Mouse (Mus musculus): ENCODE data around the gene Lmx1b. TPM values are rescaled to one million over a fixed set of nuclear protein-coding genes. Genes with fewer than 3 reads are reported as not detected.

Lmx1b gene
- total RNA-seq (2014; fragmentation: Nextera tagmentation) (not detected in 2 replicates), total RNA-seq (2017) (not detected in 2 replicates)

DNA sequence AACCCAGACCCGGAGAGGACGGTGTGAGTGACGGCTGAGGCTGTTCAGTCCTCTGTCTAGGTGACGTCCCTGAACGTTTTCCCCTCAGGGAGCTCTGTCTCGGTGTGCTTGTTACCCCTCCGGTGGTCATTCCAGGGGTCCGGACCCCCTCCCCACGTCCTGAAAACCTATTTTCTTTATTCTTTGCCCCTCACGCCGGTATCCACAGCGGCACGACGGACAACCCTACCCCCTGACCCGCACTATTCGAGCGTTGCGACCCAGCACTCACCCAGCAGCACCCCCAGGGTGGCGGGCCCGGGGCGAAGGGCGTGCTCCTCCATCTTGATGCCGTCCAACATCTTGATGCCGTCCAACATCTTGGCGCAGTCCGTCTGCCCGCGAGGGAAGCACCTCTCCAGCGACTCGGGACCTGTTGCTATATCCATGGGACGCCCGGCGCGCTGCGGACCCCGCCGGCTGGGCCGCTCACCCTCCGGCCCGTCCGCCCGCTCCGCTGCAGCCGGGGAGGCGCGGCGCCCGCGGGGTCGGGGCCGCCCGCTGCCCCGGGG is at the start of gene Lmx1b:
TSS of gene Lmx1b (minus strand) at position 341 of the 551 bp plus-strand sequence.
- no peak for ATAC-seq (replicated peaks; ENCODE audit: low FRiP score, low TSS enrichment, poor library complexity, severe bottlenecking)

DNA sequence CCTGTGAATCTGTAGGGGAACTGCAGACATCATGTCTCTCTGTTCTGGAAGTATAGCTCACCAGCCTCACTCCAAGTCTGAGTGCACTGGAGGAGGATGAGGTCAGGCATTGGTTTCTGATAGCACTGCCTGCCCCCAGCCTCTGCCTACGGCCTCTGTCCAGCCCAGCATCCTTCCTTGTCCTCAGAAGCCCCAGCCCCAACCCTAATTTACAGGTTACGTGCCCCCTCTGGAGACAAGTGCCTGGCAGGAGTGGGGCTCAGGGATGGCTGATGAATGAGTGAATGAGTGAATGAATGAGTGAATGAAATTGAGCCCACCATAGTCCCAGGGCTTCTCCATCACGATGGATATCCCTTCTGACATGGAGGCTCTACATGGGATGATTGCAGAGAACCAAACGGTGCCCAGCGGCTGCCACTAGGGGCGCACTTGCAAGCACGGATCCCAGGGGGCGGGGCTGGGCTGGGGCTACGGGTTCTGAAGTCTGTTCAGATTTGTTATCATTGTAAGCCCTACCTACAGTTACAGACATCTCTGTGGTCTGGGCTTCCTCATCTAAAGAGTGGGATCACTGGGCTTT is 49.7 kb upstream of the Lmx1b start:
- peak; percentile 73; the same call in 1 of the 2 replicates for ATAC-seq (replicated peaks; ENCODE audit: low FRiP score, low TSS enrichment, poor library complexity, severe bottlenecking)

DNA sequence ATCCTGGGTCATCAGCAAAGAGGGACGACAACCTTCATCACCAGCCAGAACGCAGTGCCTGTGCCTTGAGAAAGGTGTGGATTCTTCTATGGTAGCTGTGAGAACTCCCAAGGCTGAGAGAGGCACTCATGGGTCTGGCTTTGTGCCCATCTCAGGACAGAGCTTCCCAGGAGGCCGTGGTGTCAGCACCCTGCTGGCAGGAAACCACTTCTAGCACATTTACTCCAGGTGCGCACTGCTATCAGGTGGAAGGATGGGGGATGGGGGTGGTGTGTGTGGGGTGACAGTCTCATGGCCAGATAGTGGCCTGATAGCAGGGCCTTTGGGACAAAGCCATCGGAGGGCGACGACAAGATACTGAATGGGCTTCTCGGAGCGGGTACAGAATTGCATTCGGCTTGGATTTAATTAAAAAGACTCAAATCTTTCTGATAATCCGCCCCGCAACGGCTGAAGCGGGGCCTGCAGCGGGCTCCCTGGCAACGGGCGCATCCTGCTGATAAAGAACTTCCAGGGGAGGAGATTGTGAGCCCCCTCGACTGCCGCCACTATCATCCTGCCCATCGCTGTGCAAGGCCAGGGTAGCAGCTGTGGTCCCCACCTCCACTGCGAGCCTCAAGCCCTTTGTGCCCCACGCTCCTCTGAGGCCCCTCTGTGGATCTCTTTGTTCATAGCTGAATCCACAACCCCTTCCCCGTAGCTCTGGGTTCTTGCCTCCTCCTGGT is 49.0 kb upstream of the Lmx1b start:
- ATAC-seq (replicated peaks; ENCODE audit: low FRiP score, low TSS enrichment, poor library complexity, severe bottlenecking), result no peak

DNA sequence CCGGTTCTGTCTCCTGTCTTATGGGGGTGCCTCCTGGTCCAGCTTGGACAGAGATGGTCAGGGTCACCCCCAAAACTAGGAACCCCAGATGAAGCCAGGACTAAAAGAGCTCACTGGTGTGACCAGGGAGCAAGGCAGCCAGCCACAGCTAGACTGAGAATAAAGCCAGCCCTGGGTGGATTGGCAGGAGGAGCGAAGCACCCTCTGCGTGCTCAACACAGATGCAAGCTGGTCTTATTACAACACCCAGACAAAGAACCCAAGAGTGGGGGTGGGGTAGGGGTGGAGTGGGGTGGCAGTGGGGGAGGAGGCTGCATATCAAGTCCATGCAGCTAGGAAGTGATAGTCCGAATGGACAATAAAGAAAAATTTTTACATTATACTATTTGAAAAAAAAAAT is 43.3 kb upstream of the Lmx1b start:
- no peak for ATAC-seq (replicated peaks; ENCODE audit: low FRiP score, low TSS enrichment, poor library complexity, severe bottlenecking)

DNA sequence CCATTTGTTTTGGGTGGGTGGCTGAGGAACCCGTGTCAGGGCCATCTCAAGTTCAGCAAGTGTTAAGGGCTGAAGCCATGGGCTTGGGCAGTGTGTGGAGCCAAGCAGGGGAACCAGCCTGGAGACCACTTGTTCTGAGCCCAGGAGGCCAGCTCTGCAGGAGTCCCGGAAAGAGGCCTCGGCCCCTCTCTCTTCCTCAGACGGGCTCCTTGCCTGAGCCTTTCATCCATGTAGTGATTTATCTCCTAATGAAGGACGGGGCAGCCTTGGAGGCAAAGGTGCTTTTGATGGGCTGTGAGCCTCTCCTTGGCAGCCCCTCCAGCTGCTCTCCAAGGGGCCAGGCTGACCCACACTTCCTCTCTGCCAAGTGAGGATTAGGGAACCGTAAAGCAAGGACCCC is 42.8 kb upstream of the Lmx1b start:
- ATAC-seq (replicated peaks; ENCODE audit: low FRiP score, low TSS enrichment, poor library complexity, severe bottlenecking), result no peak

DNA sequence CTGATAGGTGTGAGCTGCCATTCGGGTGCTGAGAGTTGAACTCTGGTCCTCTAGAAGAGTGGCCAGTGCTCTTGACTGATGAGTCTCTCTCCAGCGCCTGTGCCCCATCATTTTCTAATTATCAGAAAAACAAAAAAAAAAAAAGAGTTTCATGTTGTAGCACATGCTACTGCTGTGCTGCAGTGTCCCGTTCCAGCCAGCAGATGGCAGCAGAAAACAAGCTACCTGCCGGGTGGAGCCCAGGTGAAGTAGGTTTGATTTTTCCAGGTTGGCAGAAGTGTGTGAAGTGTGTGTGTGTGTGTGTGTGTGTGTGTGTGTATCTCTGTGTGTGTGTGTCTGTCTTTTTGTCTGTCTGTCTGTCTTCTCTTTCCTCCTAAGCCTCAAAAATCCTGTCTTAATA is 41.9 kb upstream of the Lmx1b start:
- ATAC-seq (replicated peaks; ENCODE audit: low FRiP score, low TSS enrichment, poor library complexity, severe bottlenecking), result no peak

DNA sequence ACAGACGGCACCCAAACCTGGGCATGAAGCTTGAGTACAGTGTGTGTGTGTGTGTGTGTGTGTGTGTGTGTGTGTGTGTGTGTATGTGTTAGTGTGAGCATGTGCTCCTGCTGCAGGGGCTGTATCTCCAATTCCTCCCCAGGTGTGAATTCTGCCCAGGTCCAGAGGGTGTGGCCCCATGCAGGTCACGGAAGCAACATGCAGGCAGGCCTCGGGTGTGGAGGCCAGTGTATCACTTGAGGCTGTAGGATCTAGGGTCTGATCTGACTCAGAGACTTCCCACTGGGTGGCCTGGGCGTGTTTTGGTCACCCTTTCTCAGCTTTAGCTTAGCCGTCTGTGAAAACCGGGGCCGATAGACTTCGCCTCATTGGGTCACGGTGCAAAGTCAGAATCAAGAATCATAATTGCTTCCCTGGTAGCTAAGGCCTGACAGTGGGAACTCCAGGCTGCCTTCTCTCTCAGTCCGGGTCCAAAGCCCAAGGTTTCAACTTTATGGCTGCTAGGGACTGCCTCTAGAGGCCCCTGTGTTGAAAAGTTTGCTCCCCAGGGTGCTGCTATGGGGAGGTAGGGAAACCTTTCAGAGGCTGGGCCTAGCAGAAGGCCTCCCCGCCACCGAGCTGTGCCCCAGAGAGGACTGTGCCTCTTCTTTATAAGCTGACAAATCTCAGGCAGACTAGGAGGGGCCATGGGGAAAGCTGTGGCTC is 38.8 kb upstream of the Lmx1b start:
- ATAC-seq (replicated peaks; ENCODE audit: low FRiP score, low TSS enrichment, poor library complexity, severe bottlenecking), result no peak

DNA sequence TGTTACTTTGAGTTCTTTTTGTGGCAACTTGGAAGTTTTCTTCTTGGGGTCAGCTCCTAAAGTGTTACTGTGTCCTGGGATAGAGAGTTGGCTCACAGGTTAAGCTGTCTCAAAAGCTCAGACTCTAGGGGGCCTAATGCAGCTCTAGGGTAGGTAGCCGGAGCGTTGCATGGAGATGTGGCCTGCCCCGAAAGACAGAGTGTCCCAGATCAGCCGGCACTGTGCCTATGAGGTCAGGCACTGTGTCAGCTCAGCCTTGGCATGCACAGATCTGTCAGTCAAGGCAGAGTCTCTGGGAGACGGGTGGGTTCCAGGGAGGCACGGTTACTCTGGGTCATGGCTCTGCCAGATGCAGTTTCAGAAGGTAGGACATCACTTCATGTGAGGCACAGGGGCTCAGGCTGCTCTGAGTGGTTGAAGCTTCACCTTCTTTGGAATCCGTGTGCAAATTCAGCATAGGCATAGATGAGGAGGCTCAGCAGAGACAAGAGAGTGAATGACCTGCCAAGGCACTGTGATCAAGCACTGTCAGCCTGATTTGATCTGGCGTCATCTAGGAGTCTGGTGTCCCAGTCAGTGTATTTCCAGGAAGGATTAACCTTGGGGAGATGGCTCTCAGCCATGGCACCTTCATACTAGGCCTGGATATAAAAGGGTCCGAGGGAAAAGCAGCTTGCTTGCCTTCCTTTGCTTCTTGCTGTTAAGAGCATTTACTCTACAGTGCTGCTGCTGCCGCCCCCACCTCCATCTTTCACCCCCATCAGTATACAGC is 32.6 kb upstream of the Lmx1b start:
- no peak for ATAC-seq (replicated peaks; ENCODE audit: low FRiP score, low TSS enrichment, poor library complexity, severe bottlenecking)

DNA sequence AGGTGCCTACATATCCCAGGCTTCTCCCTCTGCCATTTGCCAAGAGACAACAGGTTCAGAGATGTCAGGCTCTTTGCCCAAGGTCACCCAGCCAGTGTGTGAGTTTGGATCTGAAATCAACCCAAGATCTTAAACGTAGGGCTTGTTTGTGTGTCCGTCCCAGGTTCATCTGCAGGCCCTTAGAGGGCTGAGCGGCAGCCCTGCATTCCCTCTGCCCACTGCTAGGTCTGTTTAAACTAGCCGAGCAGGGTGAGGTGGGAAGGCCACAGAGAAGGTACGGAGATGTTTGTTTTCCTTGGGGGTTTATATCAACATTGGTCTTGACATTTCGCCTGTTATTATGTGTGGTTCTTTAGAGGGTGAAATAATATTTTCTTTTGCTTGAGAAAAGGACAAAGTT is 28.4 kb upstream of the Lmx1b start:
- ATAC-seq (replicated peaks; ENCODE audit: low FRiP score, low TSS enrichment, poor library complexity, severe bottlenecking), result no peak

DNA sequence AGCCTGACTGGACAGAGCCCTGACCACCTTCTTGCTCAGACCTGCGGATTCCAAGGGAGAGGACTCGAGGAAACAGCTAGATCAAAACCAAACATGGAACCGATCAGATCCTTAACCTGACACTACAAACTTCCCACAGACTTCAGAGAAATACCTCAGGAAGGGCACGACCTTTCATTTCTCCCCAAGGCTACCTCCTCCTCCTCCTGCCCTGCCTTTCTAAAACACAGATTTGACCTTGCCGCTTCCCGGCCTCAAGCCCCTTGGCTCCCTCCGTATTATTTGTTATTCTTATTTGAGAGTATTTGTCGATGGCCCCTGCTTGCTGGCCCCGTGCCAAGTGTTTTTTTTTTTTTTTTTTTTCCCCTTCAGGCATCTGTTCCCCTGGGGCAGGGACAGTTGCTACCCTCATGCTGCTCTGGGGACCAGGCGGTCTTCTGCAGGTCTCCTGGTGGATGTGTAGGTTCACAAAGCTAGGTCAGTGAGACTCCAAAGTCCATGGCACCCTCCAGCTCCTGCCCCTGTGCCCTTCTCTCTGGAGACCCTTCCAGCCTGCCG is 26.2 kb upstream of the Lmx1b start:
- ATAC-seq (replicated peaks; ENCODE audit: low FRiP score, low TSS enrichment, poor library complexity, severe bottlenecking), result no peak

DNA sequence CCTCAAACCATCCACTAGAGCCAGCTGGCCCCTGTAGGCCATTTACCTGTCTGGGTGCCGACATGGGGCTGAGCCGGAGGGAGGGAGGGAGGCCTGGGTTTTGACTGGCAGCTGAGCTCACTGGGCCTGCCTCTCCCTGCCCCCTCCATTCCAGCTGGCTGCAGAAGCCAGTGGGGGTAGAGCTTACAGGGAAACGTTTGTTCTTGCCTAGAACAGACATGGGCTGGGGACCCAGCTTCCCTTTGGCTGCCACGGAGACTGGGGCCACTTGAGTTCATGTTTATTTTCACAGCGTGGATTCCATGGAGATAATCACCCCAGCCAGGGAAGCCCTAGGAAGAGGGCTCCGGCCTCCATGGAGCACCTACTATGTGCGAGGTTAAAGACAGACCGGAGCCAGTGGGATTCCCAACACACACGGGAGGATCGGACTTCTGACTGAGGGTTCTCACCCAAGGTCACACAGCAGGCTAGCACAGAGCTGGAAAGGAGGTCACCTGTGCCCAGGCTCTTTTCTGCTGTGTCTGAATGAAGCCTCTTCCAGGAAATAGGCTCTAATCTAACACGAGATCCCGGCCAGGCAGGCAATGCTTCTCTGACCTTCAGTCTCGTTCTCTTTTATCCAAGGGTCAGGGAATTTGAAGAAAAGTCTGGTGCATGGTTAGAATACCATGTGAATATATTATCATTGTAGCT is 25.2 kb upstream of the Lmx1b start:
- ATAC-seq (replicated peaks; ENCODE audit: low FRiP score, low TSS enrichment, poor library complexity, severe bottlenecking), result no peak

DNA sequence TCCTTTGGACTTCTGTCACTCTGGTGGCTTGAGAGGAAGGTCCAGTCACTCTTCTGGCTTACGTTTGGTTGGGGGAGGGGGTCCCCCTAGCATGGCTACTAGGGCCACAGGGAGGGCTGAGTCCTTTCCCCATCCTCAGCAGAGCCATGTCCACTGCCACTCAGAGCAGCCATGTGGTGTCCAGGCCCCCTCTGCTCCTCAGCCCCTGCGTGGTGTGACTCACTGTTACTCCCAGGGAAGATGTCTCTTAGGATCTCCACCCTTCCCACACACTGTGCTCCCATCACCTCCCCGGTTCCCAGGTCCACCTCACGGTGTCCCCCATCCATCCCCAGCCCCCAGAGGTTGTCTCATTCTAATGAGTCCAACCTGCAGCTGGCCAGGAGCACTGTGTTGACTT is 24.4 kb upstream of the Lmx1b start:
- ATAC-seq (replicated peaks; ENCODE audit: low FRiP score, low TSS enrichment, poor library complexity, severe bottlenecking), result no peak

DNA sequence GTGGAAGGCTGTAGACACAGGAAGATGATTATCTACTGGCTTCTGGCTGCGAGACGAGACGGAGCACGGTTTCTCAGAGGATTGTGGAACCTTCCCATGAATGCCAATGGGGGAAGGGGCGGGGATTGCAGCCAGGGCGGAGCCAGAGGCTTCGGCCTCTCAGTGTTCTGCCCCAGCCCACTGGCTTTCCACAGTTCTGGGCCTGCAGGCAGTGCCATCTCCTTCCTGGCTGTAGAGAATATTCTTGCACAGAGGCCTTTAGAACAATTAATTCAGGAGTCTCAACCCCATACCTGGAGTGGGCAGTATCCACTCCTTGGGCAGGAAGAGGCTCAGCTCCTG is 18.9 kb upstream of the Lmx1b start:
- ATAC-seq (replicated peaks; ENCODE audit: low FRiP score, low TSS enrichment, poor library complexity, severe bottlenecking), result no peak

DNA sequence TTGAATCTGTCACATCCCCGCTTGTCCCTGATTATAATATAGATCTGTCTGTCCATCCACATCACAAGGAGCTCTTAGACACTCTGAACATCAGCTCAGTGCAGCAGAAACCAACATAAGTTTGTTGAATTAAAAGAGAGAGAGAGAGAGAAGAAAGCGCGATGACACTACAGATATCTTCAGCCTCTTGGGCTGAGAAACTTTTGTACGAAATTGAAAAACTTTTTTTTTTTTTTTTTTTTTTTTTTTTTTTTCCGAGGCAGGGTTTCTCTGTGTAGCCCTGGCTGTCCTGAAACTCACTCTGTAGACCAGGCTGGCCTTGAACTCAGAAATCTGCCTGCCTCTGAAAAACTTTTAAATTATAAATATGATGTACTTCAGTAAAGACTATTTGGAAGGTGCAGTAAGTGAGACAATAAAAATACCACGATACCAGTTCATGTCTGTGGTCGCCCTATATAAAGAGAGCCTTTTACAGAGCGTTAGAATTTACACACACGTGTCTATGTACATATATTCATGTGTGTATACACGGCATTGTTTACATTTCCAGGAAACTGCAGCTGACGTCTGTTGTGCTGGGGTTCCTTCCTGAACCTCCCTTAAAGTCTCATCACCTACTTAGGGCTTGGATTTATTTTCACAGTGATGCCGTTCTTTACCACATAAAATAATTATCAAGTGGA is 18.4 kb upstream of the Lmx1b start:
- ATAC-seq (replicated peaks; ENCODE audit: low FRiP score, low TSS enrichment, poor library complexity, severe bottlenecking), result no peak

DNA sequence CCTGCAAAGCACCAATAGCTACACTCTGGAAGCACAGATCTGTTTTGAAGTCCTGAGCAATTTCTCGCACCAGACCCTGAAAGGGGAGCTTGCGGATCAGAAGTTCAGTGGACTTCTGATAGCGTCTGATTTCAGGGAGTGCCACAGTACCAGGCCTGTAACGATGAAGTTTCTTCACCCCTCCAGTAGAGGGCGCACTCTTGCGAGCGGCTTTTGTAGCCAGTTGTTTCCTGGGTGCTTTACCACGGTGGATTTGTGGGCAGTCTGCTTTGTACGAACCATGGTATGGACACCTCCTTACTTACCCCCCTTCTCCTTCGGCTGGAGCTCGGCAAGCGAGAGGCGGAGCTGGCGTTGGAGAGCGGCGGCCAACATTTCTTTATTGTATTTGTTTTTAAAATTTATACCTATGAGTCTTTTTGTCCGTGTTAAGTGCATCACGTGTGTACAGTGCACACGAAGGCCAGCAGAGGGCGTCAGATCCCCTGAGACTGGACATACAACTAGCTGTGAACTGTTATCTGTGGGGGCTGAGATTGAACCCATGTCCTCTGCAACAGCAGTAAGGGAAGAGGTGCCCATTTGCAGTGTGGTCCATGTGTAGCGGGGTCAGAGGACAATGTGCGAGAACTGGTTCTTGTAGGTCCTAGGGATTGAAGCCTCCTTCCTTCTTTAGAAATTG is 12.3 kb upstream of the Lmx1b start:
- ATAC-seq (replicated peaks; ENCODE audit: low FRiP score, low TSS enrichment, poor library complexity, severe bottlenecking), result no peak

DNA sequence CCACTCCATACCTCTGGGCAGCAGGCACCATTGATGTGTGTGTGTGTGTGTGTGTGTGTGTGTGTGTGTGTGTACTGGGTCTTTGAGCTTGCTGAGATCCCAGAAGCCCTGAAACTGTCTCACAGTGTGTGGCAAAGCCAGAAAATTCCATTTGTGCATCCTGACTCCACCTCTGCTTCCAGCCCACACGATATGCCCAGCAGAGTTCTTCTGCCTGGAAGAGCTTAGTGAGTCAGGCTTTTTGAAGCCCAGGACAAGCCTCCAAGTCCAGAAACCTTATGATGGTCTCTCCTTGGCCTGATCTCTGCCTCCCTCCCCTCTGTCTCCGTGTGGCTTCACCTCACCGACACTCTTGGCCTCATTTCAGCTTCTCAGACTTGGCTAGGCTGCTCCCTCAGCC is 9.1 kb upstream of the Lmx1b start:
- ATAC-seq (replicated peaks; ENCODE audit: low FRiP score, low TSS enrichment, poor library complexity, severe bottlenecking), result no peak

DNA sequence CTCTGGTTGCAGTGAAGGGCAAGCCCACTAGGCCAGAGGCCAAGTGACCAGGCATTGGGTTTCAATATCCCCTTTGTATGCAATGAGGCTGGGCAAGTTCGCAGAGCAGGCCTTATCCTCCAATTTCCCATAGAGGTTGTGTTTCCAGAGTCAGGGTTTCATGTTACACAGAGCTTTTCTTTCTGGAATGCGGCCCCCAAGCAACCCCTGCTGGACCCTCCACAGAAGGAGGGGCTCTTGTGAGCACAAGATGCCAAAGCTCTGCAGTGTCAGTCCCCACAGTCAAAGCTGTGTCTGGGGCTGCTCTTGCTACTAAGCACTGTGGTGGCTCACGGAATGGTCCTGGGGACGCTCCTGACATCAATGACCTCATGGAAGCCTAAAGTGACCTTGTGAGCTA is 8.6 kb upstream of the Lmx1b start:
- ATAC-seq (replicated peaks; ENCODE audit: low FRiP score, low TSS enrichment, poor library complexity, severe bottlenecking), result no peak

DNA sequence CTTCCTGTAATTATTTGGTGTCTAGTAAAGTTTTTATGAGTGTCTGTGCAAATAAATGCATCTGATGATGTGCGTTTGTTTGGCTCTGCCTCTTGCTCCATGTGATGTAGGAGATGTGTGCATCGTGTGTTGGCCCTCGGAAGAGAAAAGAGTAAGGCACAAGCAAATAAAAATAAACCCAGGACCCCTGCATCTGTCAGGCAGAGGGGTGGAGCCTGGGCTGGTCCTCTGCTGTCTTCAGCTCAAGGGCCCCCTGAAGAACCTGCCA is 5.9 kb upstream of the Lmx1b start:
- ATAC-seq (replicated peaks; ENCODE audit: low FRiP score, low TSS enrichment, poor library complexity, severe bottlenecking), result no peak

Measured in megakaryocyte-erythroid progenitor cell, adult 5-6 weeks (primary cell).